Mouse (Mus musculus): ENCODE measurements around the gene Klra4. TPM values are rescaled to one million over a fixed set of nuclear protein-coding genes. Genes with fewer than 3 reads are reported as not detected.
"Not testable (repeated sequence)": the region's sequence is repeated elsewhere in the genome, so short reads cannot be mapped to it uniquely, and the experiment has no call there.

The Klra4 gene
- not detected in 2 replicates for polyA plus RNA-seq (2012; rRNA removed)

DNA sequence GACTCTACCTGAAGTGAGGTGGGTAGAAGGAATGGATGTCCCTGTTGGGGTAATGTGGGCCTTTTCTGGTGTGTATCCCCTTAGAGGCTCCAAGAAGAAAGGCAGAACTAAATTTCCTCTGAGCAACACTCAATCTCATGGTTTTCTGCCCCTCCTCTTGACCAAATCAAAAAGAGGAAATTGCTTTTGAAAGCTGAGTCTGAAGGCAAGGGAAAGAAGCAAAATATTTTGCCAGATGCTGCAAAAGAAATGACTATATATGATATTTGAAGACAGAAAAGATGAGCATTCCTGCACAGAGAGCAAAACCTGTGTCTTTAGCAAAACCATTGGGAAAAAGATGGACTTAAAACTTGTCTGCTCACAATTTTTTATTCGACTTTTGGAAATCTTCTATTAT, at the start of gene Klra4:
Gene Klra4, minus strand, starts transcription at position 101 of the 400 bp plus-strand sequence.
- WGBS = 48% methylated on average over 1 of the region's 1 CpGs
- DNase-seq (ENCODE audit: low read depth, low spot score) = not testable (repeated sequence)

GRCm38 (mm10) chr6:130110485-130110884, 43.4 kb upstream of the Klra4 start:
- WGBS = 86% methylated on average over 1 of the region's 1 CpGs
- no peak for DNase-seq (ENCODE audit: low read depth, low spot score)

DNA sequence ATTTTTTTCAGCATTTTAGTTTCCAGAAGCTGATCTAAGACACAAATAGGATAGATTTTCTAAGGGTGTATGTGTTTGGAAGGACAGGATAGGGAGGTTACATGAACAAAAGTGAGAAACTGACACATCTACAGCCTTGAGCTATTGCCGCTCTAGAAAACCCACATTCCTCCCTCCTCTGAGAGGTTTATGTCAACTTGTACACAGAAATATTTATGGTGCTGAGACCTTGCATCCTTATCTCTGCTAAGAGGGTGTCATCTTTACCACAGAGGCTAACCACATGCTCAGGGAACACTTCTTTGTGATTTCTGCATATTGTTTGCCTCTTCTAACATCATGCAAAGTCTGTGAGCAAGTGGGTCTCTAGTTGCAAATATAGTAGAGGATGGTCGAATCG, 35.7 kb upstream of the Klra4 start:
- not testable (repeated sequence) for DNase-seq (ENCODE audit: low read depth, low spot score)
- WGBS = 81% methylated on average over 3 of the region's 3 CpGs

GRCm38 (mm10) chr6:130092336-130092948, 25.4 kb upstream of the Klra4 start:
- 72% methylated on average over 5 of the region's 5 CpGs for WGBS
- no peak for DNase-seq (ENCODE audit: low read depth, low spot score)

DNA sequence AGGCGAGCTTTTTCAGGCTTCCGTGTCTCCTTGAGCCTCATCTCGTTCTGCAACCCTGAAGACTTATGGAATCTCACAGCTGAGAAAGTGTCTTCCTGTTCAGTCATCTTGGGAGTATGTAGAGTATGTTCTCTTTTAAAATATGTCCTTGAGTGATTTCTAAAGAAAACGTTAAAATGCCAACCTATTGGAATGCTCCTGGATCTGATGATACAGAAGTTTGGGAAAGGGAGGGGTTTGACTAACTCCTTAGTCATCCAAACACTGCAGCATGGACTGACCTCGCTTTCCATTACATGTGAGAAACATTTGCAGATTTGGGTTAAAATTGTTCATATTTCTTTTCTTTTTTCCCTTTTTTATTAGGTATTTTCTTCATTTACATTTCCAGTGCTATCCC, 1.9 kb downstream of the Klra4 start:
- DNase-seq (ENCODE audit: low read depth, low spot score) = no peak
- 72% methylated on average over 5 of the region's 5 CpGs for WGBS

DNA sequence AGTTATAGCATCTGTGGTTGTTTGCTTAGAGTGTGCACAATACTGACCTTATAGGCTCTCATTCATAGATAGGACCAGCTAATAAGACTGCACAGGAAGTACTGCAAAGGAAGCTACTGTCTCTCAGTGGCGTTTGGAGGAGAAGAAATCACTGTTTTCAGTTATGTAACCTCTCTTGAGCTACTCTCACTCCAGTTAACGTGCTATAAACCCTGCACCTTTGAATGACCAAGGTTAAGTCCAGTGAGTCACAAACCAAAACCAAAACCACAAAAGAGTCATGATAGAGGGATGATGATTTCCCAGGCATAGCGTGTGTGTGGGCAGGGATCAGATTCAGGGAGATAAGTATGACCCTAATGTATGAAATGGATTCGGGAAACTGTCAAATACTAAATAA, 31.9 kb downstream of the Klra4 start:
- not testable (repeated sequence) for DNase-seq (ENCODE audit: low read depth, low spot score)
- 43% methylated on average over 4 of the region's 4 CpGs for WGBS

- not testable (repeated sequence) for DNase-seq (ENCODE audit: low read depth, low spot score)
Observed at GRCm38 (mm10) chr6:130031493-130032089, 35.5 kb downstream of the Klra4 start.

DNA sequence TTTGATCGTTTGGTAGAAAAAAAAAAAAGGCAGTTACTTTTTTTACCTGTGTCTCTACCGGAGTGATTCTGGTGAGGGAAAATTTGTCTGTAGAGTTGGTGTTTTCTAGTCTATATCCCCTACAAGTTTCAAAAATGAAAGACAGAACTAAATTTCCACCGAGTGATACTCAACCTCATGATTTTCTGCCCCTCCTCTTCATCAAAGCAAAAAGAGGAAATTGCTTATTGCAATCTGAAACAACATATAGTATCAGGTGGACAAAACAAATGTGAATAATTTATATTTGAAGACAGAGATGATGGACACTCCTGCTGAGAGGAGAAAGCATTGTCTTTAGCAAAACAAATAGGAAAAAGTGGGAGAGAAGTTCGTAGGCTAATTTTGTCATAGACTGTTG, 40.2 kb downstream of the Klra4 start, which contains the start of gene Klra6:
Gene Klra6, minus strand, starts transcription at position 101 of the 400 bp plus-strand sequence.
- DNase-seq (ENCODE audit: low read depth, low spot score) = no peak
- WGBS = 66% methylated on average over 4 of the region's 4 CpGs

Other genes starting within 250 kb of the Klra4 start
- gene Gm17631, start 204.6 kb downstream of the Klra4 start, polyA plus RNA-seq (2012; rRNA removed) = not detected in 2 replicates
- gene Klra17, start 190.6 kb downstream of the Klra4 start, polyA plus RNA-seq (2012; rRNA removed) = 0.48 and 0.49 TPM in 2 replicates
- gene Klra5, start 149.6 kb downstream of the Klra4 start, polyA plus RNA-seq (2012; rRNA removed) = 0.16 TPM in 1 of 2 replicates, not detected in the other
- gene Klra6, start 40.3 kb downstream of the Klra4 start, polyA plus RNA-seq (2012; rRNA removed) = not detected in 2 replicates
- gene Klra8, start 62.6 kb upstream of the Klra4 start, polyA plus RNA-seq (2012; rRNA removed) = not detected in 2 replicates
- not detected in 2 replicates for gene Klra9, start 125.8 kb upstream of the Klra4 start, polyA plus RNA-seq (2012; rRNA removed)
- not detected in 2 replicates for gene Klra7, start 166.1 kb upstream of the Klra4 start, polyA plus RNA-seq (2012; rRNA removed)
- not detected in 2 replicates for gene Klra10, start 214.7 kb upstream of the Klra4 start, polyA plus RNA-seq (2012; rRNA removed)

Data from large intestine, adult 2 months (tissue).